Mouse (Mus musculus): ENCODE data around the gene Ccsap. TPM values are rescaled to one million over a fixed set of nuclear protein-coding genes. Genes with fewer than 3 reads are reported as not detected.

Ccsap gene
- total RNA-seq, 2 experiments from 2014 or later: 3.5 to 4.9 TPM

GRCm38 (mm10) chr8:123807024-123807431 lies 53.0 kb downstream of the Ccsap start:
- DNase-seq (ENCODE audit: low spot score in 2 of 2): no peak

DNA sequence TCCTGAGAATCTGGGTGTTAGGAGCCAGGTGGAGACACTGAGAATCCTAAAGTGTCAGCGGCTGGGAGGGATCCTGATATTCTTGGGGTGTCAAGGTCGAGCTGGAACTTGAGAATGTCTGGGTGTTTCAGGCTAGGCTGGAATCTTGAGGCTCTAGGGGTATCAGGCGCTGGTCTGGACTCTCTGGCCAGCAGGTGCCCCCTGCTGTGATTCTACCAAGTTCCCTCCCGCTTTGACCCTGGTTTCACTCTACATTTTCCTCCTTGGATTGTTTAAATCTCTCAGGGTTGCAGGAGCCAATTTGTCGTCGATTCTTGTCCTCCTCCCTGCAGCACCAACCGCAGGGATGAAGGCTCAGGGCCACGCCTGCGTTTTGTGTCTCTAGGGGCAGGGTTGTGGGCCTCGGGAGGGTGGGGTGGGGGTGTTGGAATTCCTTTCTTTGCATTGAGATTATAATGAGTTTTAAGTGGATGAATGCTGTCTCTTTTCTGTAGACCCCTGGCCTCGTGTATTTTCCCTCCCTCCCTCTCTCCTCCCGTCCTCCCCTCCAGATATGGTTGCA lies 53.6 kb downstream of the Ccsap start:
- no peak for DNase-seq (ENCODE audit: low spot score in 2 of 2)

GRCm38 (mm10) chr8:123805718-123806373 lies 54.2 kb downstream of the Ccsap start, which contains the start of gene Rab4a:
Gene Rab4a, plus strand, starts transcription at chr8:123805985.
- DNase-seq (ENCODE audit: low spot score in 2 of 2): peak; percentile 77 to 88

- DNase-seq (ENCODE audit: low spot score in 2 of 2): no peak
Observed at GRCm38 (mm10) chr8:123805209-123805717, 54.7 kb downstream of the Ccsap start.

DNA sequence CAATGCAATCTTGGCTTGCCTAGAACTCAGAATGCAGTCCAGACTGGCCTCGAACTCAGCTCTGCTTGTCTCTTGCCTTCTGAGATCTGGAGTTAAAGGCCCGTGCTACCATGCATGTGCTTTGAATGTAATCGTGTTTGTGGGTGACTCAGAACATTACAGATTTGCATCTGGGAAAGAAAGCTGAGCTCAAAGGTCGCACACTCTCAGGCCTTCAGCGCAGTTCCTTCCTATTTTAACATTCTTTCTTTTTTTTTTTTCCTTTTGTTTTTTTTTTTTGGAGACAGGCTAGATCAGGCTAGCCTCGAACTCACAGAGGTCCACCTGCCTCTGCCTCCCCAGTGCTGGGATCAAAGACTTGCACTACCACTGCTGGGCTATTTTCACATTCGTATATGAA lies 55.4 kb downstream of the Ccsap start:
- no peak for DNase-seq (ENCODE audit: low spot score in 2 of 2)

GRCm38 (mm10) chr8:123803639-123804038 lies 56.4 kb downstream of the Ccsap start:
- DNase-seq (ENCODE audit: low spot score in 2 of 2): no peak

DNA sequence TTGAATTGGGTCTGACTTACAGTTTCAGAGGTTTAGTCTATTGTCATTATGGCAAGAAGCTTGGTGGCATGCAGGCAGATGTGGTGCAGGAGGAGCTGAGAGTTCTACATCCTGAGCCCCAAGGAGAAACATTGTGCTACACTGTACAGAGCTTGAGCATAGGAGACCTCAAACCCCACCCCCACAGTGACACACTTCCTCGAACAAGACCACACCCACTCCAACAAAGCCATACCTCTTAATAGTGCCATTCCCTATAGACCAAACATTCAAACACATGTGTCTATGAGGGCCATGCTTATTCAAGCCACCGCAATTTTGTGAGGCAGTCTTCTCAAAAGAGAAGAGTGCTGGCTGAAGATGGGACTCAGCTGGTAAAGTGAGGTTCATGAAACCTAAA lies 58.5 kb downstream of the Ccsap start:
- no peak for DNase-seq (ENCODE audit: low spot score in 2 of 2)

- no peak for DNase-seq (ENCODE audit: low spot score in 2 of 2)
Observed at GRCm38 (mm10) chr8:123800867-123801266, 59.1 kb downstream of the Ccsap start.

- no peak for DNase-seq (ENCODE audit: low spot score in 2 of 2)
Observed at GRCm38 (mm10) chr8:123799885-123800284, 60.1 kb downstream of the Ccsap start.

GRCm38 (mm10) chr8:123799434-123799833 lies 60.6 kb downstream of the Ccsap start:
- DNase-seq (ENCODE audit: low spot score in 2 of 2): no peak

DNA sequence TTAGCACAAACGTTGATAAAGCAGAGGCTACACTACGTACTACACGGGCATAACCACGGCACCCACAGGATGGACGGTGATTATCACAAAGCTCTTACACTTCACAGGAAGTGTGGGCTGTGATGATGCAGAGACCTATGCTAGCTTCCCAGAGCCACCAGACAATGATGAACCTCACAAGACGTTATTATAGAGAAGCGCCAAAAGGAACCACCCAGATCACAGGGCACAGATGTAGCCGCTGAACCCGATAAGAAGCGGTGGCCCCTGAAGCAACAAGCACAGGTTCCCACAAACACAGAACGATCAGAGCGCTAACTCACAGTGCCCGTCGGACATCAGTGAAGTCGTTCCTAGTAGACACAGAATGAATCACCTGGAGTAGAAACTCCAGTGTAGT lies 62.1 kb downstream of the Ccsap start:
- DNase-seq (ENCODE audit: low spot score in 2 of 2): no peak

DNA sequence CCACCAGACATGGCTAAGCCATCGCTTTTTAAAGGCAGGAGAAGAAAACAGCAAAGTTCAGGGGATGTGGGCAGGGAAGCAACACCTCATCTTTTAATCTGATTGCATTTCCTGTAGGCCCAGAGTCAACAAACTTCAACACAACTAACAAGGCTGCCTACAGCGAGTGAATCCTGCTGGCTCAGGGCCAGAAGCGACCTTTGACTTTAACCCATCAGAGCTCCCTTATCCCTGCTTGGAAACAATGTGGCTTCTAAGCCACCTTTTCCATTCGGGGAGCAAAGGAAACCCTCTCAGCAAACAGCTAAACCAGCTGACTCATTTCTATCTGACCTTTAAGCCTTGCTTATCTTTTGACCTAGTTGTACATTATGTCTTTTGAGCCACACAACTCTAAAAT lies 63.3 kb downstream of the Ccsap start:
- DNase-seq (ENCODE audit: low spot score in 2 of 2): no peak

- DNase-seq (ENCODE audit: low spot score in 2 of 2): no peak
Observed at GRCm38 (mm10) chr8:123794766-123795165, 65.2 kb downstream of the Ccsap start.

DNA sequence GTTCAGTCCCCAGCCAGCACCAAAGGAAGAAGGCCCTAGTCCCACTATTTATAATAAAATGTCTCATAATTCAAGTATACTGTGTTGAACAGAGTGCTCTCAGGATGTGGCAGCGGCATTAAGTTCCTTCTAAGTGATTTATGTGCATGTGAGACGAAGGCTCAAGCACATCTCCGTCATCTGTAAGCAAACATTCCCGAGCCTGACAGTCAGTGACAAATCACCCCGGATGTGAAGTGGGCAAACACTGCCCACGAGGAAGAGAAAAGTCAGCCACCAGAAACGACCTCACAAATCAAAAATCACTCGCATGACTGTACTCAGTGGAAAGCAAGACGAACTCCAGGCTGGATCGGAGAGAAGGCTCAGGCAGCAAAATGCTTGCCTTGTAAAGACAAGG lies 66.1 kb downstream of the Ccsap start:
- DNase-seq (ENCODE audit: low spot score in 2 of 2): no peak

GRCm38 (mm10) chr8:123791845-123792225 lies 68.2 kb downstream of the Ccsap start:
- no peak for DNase-seq (ENCODE audit: low spot score in 2 of 2)

DNA sequence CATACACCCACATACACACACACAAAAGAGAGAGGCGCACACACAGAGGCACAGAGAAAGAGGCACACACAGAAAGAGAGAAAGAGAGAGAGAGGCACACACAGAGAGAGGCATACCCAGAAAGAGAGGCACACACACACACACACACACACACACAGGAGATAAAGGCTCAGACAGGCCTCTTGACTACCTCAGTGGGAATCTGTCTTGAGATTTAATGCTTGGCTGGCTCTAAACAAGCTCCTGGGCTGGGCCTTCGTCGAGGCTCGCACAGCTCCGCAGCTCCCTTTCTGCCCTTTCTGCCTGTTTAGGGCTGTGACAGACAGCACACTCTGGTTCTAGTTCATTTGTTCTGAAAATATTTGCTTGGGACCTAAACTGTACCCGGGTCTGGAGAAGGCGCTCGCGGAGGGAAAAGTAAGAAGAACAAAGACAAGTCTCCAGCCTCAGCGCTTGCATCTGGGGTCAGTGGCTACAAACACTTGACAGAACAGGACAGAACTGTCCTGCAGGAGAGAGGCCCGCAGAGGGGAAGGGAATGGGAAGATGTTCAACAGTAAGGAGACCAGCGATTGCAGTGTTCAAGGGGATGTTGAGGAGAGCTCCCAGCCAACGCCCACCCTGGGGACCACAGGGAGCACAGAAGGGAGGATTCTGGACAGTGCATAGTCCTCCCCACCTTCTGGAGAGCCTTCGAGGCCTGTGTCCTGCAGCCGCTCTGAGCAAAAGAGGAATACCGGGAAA lies 68.7 kb downstream of the Ccsap start:
- DNase-seq (ENCODE audit: low spot score in 2 of 2): no peak

Other genes starting within 250 kb of the Ccsap start
- 1 to 10 TPM; 6.9 to 8.0 TPM for gene Rhou, start 206.3 kb downstream of the Ccsap start, total RNA-seq (2021)
- 10 to 100 TPM; 14.2 to 14.3 TPM for gene Rab4a, start 54.2 kb downstream of the Ccsap start, total RNA-seq (2021)
- gene Acta1, start 34.5 kb upstream of the Ccsap start, total RNA-seq (2021): over 10,000 TPM; 33,708 to 36,184 TPM
- 10 to 100 TPM; 17.1 to 19.7 TPM for gene Nup133, start 89.1 kb upstream of the Ccsap start, total RNA-seq (2021)
- gene Abcb10, start 122.9 kb upstream of the Ccsap start, total RNA-seq (2021): 10 to 100 TPM; 14.0 to 15.5 TPM
- gene Taf5l, start 161.2 kb upstream of the Ccsap start, total RNA-seq (2021): 10 to 100 TPM; 17.5 to 21.9 TPM
- gene Urb2, start 161.3 kb upstream of the Ccsap start, total RNA-seq (2021): 10 to 100 TPM in 1 of 2 experiments, 1 to 10 TPM in 1; 9.8 to 10.5 TPM